Mouse (Mus musculus) MEL (cell line): Measurements from ENCODE around the gene Inpp5a. TPM values are rescaled to one million over a fixed set of nuclear protein-coding genes. Genes with fewer than 3 reads are reported as not detected.

Experiments used
- DNase-seq: peaks from one replicate; pipeline ENCODE4 v3.0.0; 2011; ENCODE audit warnings: low read depth, low spot score
- H3K27ac ChIP-seq: 2 replicates; pipeline ENCODE4 v1.5.1; 2012; ENCODE audit warnings: low read depth, mild to moderate bottlenecking, control low read depth, low read length, moderate library complexity; ENCODE audit not compliant: control insufficient read depth
- H3K27me3 ChIP-seq, 2 experiments: fragments of 150-350 bp in 1 of 2; sonication (generic) in 1 of 2; 2 replicates each; pipeline ENCODE4 v1.6.1; 2012; ENCODE audit warnings: low read length in 2 of 2, mild to moderate bottlenecking in 2 of 2, improper control_type of control experiment in 1 of 2, moderate library complexity in 1 of 2; ENCODE audit not compliant: insufficient read depth in 2 of 2, control insufficient read depth in 1 of 2
- H3K36me3 ChIP-seq, 2 experiments: 2 replicates each; pipeline ENCODE4 v1.6.1; 2012 to 2014; ENCODE audit warnings: low read length in 2 of 2, improper control_type of control experiment in 1 of 2, inconsistent platforms in 1 of 2, mild to moderate bottlenecking in 1 of 2; ENCODE audit not compliant: insufficient read depth in 2 of 2, control insufficient read depth in 1 of 2
- H3K4me1 ChIP-seq, 2 experiments: fragments of 150-350 bp in 1 of 2; sonication (generic) in 1 of 2; 2 replicates each; pipeline ENCODE4 v1.6.1; 2012; ENCODE audit warnings: low read length in 2 of 2, improper control_type of control experiment in 1 of 2, mild to moderate bottlenecking in 1 of 2; ENCODE audit not compliant: insufficient read depth in 2 of 2, control insufficient read depth in 1 of 2
- H3K4me3 ChIP-seq, 2 experiments: fragments of 150-350 bp in 1 of 2; sonication (generic) in 1 of 2; 2 replicates each; pipeline ENCODE4 v1.5.1; 2012; ENCODE audit warnings: low read depth in 2 of 2, low read length in 2 of 2, mild to moderate bottlenecking in 2 of 2, moderate library complexity in 2 of 2, control low read depth in 1 of 2, improper control_type of control experiment in 1 of 2; ENCODE audit not compliant: control insufficient read depth in 1 of 2, insufficient read depth in 1 of 2
- H3K79me2 ChIP-seq: 2 replicates; pipeline ENCODE4 v1.6.1; 2012; ENCODE audit warnings: mild to moderate bottlenecking, low read length, moderate library complexity; ENCODE audit not compliant: control insufficient read depth, poor library complexity, insufficient read depth
- H3K9ac ChIP-seq: 2 replicates; pipeline ENCODE4 v1.6.1; 2012; ENCODE audit warnings: low read depth, mild to moderate bottlenecking, control low read depth, low read length, moderate library complexity; ENCODE audit not compliant: control insufficient read depth, poor library complexity, severe bottlenecking
- H3K9me3 ChIP-seq: fragments of 150-350 bp; sonication (generic); replicated peaks from 2 replicates; pipeline ENCODE4 v1.6.1; 2012; ENCODE audit warnings: mild to moderate bottlenecking, low read length, improper control_type of control experiment, moderate library complexity; ENCODE audit not compliant: insufficient read depth
- CHD1 ChIP-seq: IDR thresholded peaks from 2 replicates; pipeline ENCODE4 v1.6.1; 2012; ENCODE audit warnings: low read depth, mild to moderate bottlenecking, inconsistent platforms, low read length, improper control_type of control experiment
- CHD2 ChIP-seq: IDR thresholded peaks from 2 replicates; pipeline ENCODE4 v1.6.1; 2011; ENCODE audit warnings: low read length, improper control_type of control experiment
- CTCF ChIP-seq, 3 experiments: IDR thresholded peaks in 2 of 3; conservative IDR thresholded peaks in 1 of 3; 2 replicates each; pipeline ENCODE4 v1.5.1; 2011 to 2012; ENCODE audit warnings: low read length in 3 of 3, low read depth in 2 of 3, mild to moderate bottlenecking in 2 of 3, improper control_type of control experiment in 1 of 3, inconsistent platforms in 1 of 3, mixed read lengths in 1 of 3, moderate library complexity in 1 of 3; ENCODE audit not compliant: control insufficient read depth in 1 of 3, insufficient read depth in 1 of 3, poor library complexity in 1 of 3, severe bottlenecking in 1 of 3
- EP300 ChIP-seq, 2 experiments: IDR thresholded peaks; 2 replicates each; pipeline ENCODE4 v1.6.1; 2011; ENCODE audit warnings: improper control_type of control experiment in 2 of 2, low read length in 2 of 2, low read depth in 1 of 2, mild to moderate bottlenecking in 1 of 2
- ETS1 ChIP-seq: IDR thresholded peaks from 2 replicates; pipeline ENCODE4 v1.6.1; 2012; ENCODE audit warnings: low read depth, mild to moderate bottlenecking, inconsistent platforms, low read length, improper control_type of control experiment, moderate library complexity
- GATA1 ChIP-seq: IDR thresholded peaks from 2 replicates; pipeline ENCODE4 v1.6.1; 2011; ENCODE audit warnings: low read depth, low read length, improper control_type of control experiment
- HCFC1 ChIP-seq: IDR thresholded peaks from 2 replicates; pipeline ENCODE4 v1.6.1; 2012; ENCODE audit warnings: low read depth, mild to moderate bottlenecking, inconsistent platforms, low read length, improper control_type of control experiment, moderate library complexity
- KAT2A ChIP-seq: conservative IDR thresholded peaks from 2 replicates; pipeline ENCODE4 v1.6.1; 2012; ENCODE audit warnings: low read depth, low read length, improper control_type of control experiment, inconsistent platforms
- MAZ ChIP-seq: IDR thresholded peaks from 2 replicates; pipeline ENCODE4 v1.6.1; 2012; ENCODE audit warnings: low read depth, mild to moderate bottlenecking, inconsistent platforms, low read length, improper control_type of control experiment
- MXI1 ChIP-seq: IDR thresholded peaks from 2 replicates; pipeline ENCODE4 v1.6.1; 2011; ENCODE audit warnings: mild to moderate bottlenecking, low read depth, low read length, improper control_type of control experiment
- MYB ChIP-seq: IDR thresholded peaks from 2 replicates; pipeline ENCODE4 v1.6.1; 2011; ENCODE audit warnings: mild to moderate bottlenecking, low read depth, low read length, improper control_type of control experiment
- MYC ChIP-seq: IDR thresholded peaks from 2 replicates; pipeline ENCODE4 v1.6.1; 2011; ENCODE audit warnings: low read depth, mild to moderate bottlenecking, low read length, improper control_type of control experiment, moderate library complexity
- NRF1 ChIP-seq: IDR thresholded peaks from 2 replicates; pipeline ENCODE4 v1.6.1; 2014; ENCODE audit warnings: low read depth, mild to moderate bottlenecking, inconsistent platforms, low read length, improper control_type of control experiment, moderate library complexity; ENCODE audit not compliant: poor library complexity, insufficient read depth, severe bottlenecking
- POLR2A ChIP-seq, 2 experiments: IDR thresholded peaks; 2 replicates each; pipeline ENCODE4 v1.6.1; 2011 to 2012; ENCODE audit warnings: low read length in 2 of 2, mild to moderate bottlenecking in 2 of 2, control low read depth in 1 of 2, improper control_type of control experiment in 1 of 2, low read depth in 1 of 2, moderate library complexity in 1 of 2; ENCODE audit not compliant: control insufficient read depth in 1 of 2, insufficient read depth in 1 of 2, poor library complexity in 1 of 2
- RAD21 ChIP-seq: IDR thresholded peaks from 2 replicates; pipeline ENCODE4 v1.6.1; 2011; ENCODE audit warnings: mild to moderate bottlenecking, low read depth, low read length, improper control_type of control experiment
- SIN3A ChIP-seq: IDR thresholded peaks from 2 replicates; pipeline ENCODE4 v1.6.1; 2012; ENCODE audit warnings: low read length, improper control_type of control experiment, inconsistent platforms
- USF1 ChIP-seq: IDR thresholded peaks from 2 replicates; pipeline ENCODE4 v1.6.1; 2014; ENCODE audit warnings: low read depth, mild to moderate bottlenecking, inconsistent platforms, low read length, improper control_type of control experiment, moderate library complexity
- USF2 ChIP-seq, 2 experiments: IDR thresholded peaks; 2 replicates each; pipeline ENCODE4 v1.6.1; 2011 to 2012; ENCODE audit warnings: improper control_type of control experiment in 2 of 2, low read length in 2 of 2, borderline replicate concordance in 1 of 2, inconsistent platforms in 1 of 2, low read depth in 1 of 2, mild to moderate bottlenecking in 1 of 2; ENCODE audit not compliant: insufficient read depth in 1 of 2
- ZC3H11A ChIP-seq: IDR thresholded peaks from 2 replicates; pipeline ENCODE4 v1.6.1; 2012; ENCODE audit warnings: low read depth, mild to moderate bottlenecking, inconsistent platforms, low read length, improper control_type of control experiment
- ZKSCAN1 ChIP-seq: IDR thresholded peaks from 2 replicates; pipeline ENCODE4 v1.6.1; 2012; ENCODE audit warnings: low read depth, mild to moderate bottlenecking, inconsistent platforms, low read length, improper control_type of control experiment, moderate library complexity
- ZMIZ1 ChIP-seq: IDR thresholded peaks from 2 replicates; pipeline ENCODE4 v1.6.1; 2012; ENCODE audit warnings: low read depth, mild to moderate bottlenecking, inconsistent platforms, low read length, improper control_type of control experiment, moderate library complexity
- ZNF384 ChIP-seq: IDR thresholded peaks from 2 replicates; pipeline ENCODE4 v1.6.1; 2012; ENCODE audit warnings: low read depth, mild to moderate bottlenecking, inconsistent platforms, low read length, improper control_type of control experiment
- polyA plus RNA-seq, 2 experiments: library from polyadenylated mRNA; stranded (reverse) in 1 of 2; unstranded in 1 of 2; fragments of >175 nt in 1 of 2; fragments of >200 nt in 1 of 2; gene quantifications; 2 replicates each; pipeline versions ENCODE4 v1.2.1 to v1.2.4; 2012; ENCODE audit warnings: low replicate concordance in 2 of 2, low read depth in 1 of 2; ENCODE audit not compliant: insufficient read length in 2 of 2, insufficient read depth in 1 of 2, missing spikeins in 1 of 2
- total RNA-seq: library from RNA; depleted of rRNA; stranded (reverse); fragments of 300-350 nt; gene quantifications from 2 replicates; pipeline ENCODE4 v1.2.3, GENCODE M21; 2012

Inpp5a gene
- total and polyA plus RNA-seq, 3 experiments = 5.7 to 14.4 TPM; not detected in 1

DNA sequence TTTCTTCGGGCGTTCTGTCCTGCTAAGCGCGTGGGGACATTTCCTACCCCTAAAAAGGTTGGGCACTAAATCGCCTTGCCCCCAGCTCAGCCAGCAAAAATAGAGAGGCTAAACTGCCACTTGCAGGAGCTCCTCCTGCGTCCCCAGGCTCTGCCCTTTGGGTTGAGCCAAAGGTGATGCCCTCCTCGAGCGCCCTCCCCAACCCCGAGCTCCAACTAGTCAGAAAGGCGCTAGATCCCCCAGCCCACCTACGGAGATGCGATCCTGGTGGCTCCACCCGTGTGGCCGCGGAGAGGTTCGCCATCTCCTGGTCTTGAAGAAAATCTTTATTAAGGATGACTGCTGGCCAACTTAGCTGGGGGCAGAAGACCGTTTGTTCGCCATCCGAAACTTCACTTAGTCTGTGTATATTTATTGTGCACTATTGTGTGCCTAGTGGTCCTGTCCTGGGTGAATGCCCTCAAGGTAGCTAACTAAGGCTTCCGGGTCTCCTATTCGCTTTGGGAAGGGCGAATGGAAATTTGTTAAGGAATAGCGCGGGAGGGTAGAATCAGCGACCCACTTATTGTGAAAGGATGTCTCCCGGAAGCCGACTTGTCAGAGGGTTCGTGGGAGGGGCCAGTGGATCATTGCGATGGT, 196.4 kb downstream of the Inpp5a start:
- TF ChIP-seq KAT2A (no peak), HCFC1 (no peak), USF2 (IDR thresholded peaks at IDR 0.05; ENCODE audit: borderline replicate concordance in 1 of 2, insufficient read depth in 1 of 2, low read depth in 1 of 2, low read length in 2 of 2) (no peak), CTCF (IDR thresholded peaks at IDR 0.05 in 2 of 3, conservative IDR thresholded peaks at IDR 0.05 in 1 of 3; ENCODE audit: control insufficient read depth in 1 of 3, insufficient read depth in 1 of 3, low read depth in 2 of 3, low read length in 3 of 3, poor library complexity in 1 of 3, severe bottlenecking in 1 of 3) (no peak), POLR2A (IDR thresholded peaks at IDR 0.05; ENCODE audit: control insufficient read depth in 1 of 2, insufficient read depth in 1 of 2, low read depth in 1 of 2, low read length in 2 of 2, poor library complexity in 1 of 2) (no peak), CHD2 (no peak), RAD21 (no peak)
- no peaks in the 10 kb centered on the region; a peak in 1 of 4 replicates for H3K27me3 ChIP-seq
- no peaks in the 10 kb centered on the region for H3K36me3 ChIP-seq
- H3K27ac ChIP-seq = no peak overlapping the region
- no peak overlapping the region for H3K9ac ChIP-seq
- no peaks in the 10 kb centered on the region for H3K79me2 ChIP-seq
- no peak for DNase-seq
- no peak overlapping the region for H3K4me3 ChIP-seq
- no peaks in the 10 kb centered on the region; a peak in 1 of 4 replicates for H3K4me1 ChIP-seq
- no peaks in the 10 kb centered on the region for H3K9me3 ChIP-seq

DNA sequence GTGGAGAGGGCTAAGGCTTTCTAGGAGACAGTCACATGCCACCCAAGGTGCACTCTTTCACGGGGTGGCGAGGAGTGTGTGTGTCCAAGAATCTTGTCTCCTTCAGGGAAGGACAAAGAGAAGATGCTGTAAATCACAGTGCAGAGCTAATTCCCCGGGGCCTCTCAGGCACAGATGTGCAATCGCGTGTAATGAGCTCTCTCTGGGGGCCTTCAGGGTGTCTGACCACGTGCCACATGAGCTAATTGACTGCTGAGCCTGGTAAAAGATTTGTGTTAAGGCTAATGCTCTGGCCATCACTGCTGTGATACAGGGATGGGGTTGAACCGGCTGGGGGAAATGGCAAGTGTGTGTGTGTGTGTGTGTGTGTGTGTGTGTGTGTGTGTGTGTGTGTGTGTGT, 199.0 kb downstream of the Inpp5a start:
- Histone ChIP-seq H3K27ac (no peak overlapping the region), H3K79me2 (no peaks in the 10 kb centered on the region), H3K4me1 (no peaks in the 10 kb centered on the region; a peak in 1 of 4 replicates), H3K9ac (no peak overlapping the region), H3K27me3 (no peaks in the 10 kb centered on the region; a peak in 1 of 4 replicates), H3K9me3 (no peaks in the 10 kb centered on the region), H3K4me3 (no peak overlapping the region), H3K36me3 (no peaks in the 10 kb centered on the region)
- no peak for DNase-seq
- TF ChIP-seq ETS1 (no peak), GATA1 (no peak), ZKSCAN1 (no peak), EP300 (IDR thresholded peaks at IDR 0.05; ENCODE audit: low read depth in 1 of 2, low read length in 2 of 2) (no peak), MYC (no peak), CHD1 (no peak), CHD2 (no peak), MXI1 (no peak), ZC3H11A (no peak), MYB (no peak), USF2 (IDR thresholded peaks at IDR 0.05; ENCODE audit: borderline replicate concordance in 1 of 2, insufficient read depth in 1 of 2, low read depth in 1 of 2, low read length in 2 of 2) (no peak), HCFC1 (no peak), ZMIZ1 (no peak), CTCF (IDR thresholded peaks at IDR 0.05 in 2 of 3, conservative IDR thresholded peaks at IDR 0.05 in 1 of 3; ENCODE audit: control insufficient read depth in 1 of 3, insufficient read depth in 1 of 3, low read depth in 2 of 3, low read length in 3 of 3, poor library complexity in 1 of 3, severe bottlenecking in 1 of 3) (no peak), RAD21 (no peak), ZNF384 (no peak), USF1 (no peak), MAZ (no peak), SIN3A (no peak), NRF1 (no peak)
